Mouse (Mus musculus) liver, postnatal 0 days (tissue): ENCODE results near the gene Pacsin1. TPM values are rescaled to one million over a fixed set of nuclear protein-coding genes. Genes with fewer than 3 reads are reported as not detected.
"Not testable (repeated sequence)": the region's sequence is repeated elsewhere in the genome, so short reads cannot be mapped to it uniquely, and the experiment has no call there.

ENCODE experiments used
- ATAC-seq: fragments of 200-750 bp; cut with Nextera tagmentation; 2 replicates; pipeline ENCODE4 v1.8.0; 2017; ENCODE audit warnings: mild to moderate bottlenecking, moderate library complexity
- DNase-seq: peaks from one replicate; pipeline ENCODE4 v3.0.0-alpha.2; 2016
- H3K27ac ChIP-seq: fragments of 300-500 bp; sonication (generic); 2 replicates; pipeline ENCODE4 v1.5.1; 2014; ENCODE audit warnings: antibody characterized with exemption, moderate library complexity, mild to moderate bottlenecking, low read depth
- H3K27me3 ChIP-seq: fragments of 300-500 bp; sonication (generic); 2 replicates; pipeline ENCODE4 v1.6.1; 2014; ENCODE audit warnings: low read length, control low read depth, mixed read lengths; ENCODE audit not compliant: insufficient read depth
- H3K36me3 ChIP-seq: fragments of 300-500 bp; sonication (generic); replicated peaks from 2 replicates; pipeline ENCODE4 v1.6.1; 2014; ENCODE audit warnings: mild to moderate bottlenecking, control low read depth, low read length, moderate library complexity, mixed read lengths; ENCODE audit not compliant: insufficient read depth
- H3K4me1 ChIP-seq: fragments of 300-500 bp; sonication (generic); 2 replicates; pipeline ENCODE4 v1.6.1; 2014; ENCODE audit warnings: antibody characterized with exemption, mild to moderate bottlenecking, control low read depth; ENCODE audit not compliant: insufficient read depth
- H3K4me2 ChIP-seq: fragments of 300-500 bp; sonication (generic); 2 replicates; pipeline ENCODE4 v1.6.1; 2014; ENCODE audit warnings: low read depth, mild to moderate bottlenecking, low read length, moderate library complexity, mixed read lengths
- H3K4me3 ChIP-seq: fragments of 300-500 bp; sonication (generic); 2 replicates; pipeline ENCODE4 v1.5.1; 2014; ENCODE audit warnings: low read depth, low read length
- H3K9ac ChIP-seq: fragments of 300-500 bp; sonication (generic); replicated peaks from 2 replicates; pipeline ENCODE4 v1.6.1; 2014; ENCODE audit warnings: mild to moderate bottlenecking, moderate library complexity
- H3K9me3 ChIP-seq: fragments of 300-500 bp; sonication (generic); 2 replicates; pipeline ENCODE4 v1.6.1; 2016; ENCODE audit warnings: mild to moderate bottlenecking, control low read depth, low read length, mixed read lengths
- CTCF ChIP-seq: sonication (generic); IDR thresholded peaks from 2 replicates; pipeline ENCODE4 v1.5.1; 2016; ENCODE audit warnings: antibody characterized with exemption, low read depth
- EP300 ChIP-seq: IDR thresholded peaks from 2 replicates; pipeline ENCODE4 v1.6.1; 2016; ENCODE audit warnings: antibody characterized with exemption, low read depth, mild to moderate bottlenecking
- WGBS: fragments of 180-500 bp; shearing (Covaris S2); extraction: QIAGEN DNeasy Blood & Tissue Kit; methylation state at CpG from one replicate; pipeline ENCODE4 v1.1.7; 2014; ENCODE audit not compliant: insufficient replicate concordance; 5-methylcytosine and 5-hydroxymethylcytosine counted together
- polyA plus RNA-seq: library from polyadenylated mRNA; unstranded; fragments of >200 nt; fragmentation: Nextera tagmentation; extraction: Ambion mirVana; gene quantifications from 2 replicates; pipeline ENCODE4 v1.2.1, GENCODE M21; 2015

The Pacsin1 gene
- polyA plus RNA-seq, 1 experiment from 2014 or later, result 0.29 TPM

- ATAC-seq, result peak; percentile 16
- H3K9ac ChIP-seq, result peak within 1 kb of the TSS; percentile 88; the same call in 1 of the 2 replicates
- WGBS, result 60% methylated on average over 18 of the region's 18 CpGs
These were observed 18.9 kb upstream of the Pacsin1 start, which contains the start of gene Rps10 for GRCm38 (mm10) chr17:27636132-27637020. Gene Rps10 (minus strand): TSS chr17:27636669.

DNA sequence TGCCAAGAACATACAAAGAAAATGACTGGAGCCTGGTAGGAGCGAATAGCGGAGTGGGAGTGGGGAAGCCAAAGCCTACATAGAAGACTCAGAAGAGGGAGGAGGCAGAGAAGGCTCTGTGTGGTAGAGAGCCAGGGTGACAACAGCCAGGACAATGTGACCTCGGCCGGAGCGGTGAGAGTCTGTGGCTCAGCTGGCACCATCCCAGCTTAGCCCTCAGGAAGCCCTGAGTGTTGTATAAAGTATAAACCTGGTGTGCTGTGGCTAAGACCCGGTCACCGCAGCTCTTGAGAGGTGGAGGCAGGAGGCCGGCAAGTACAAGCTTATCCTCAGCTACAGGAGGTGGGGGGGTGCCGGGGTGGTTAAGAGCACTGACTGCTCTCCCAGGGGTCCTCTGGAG, 18.0 kb upstream of the Pacsin1 start:
- TF ChIP-seq EP300 (no peak), CTCF (no peak)
- WGBS, result 77% methylated on average over 9 of the region's 9 CpGs
- Histone ChIP-seq H3K27ac (peak overlapping the region; percentile 68; the same call in 1 of the 2 replicates), H3K9ac (no peak overlapping the region), H3K9me3 (no peaks in the 10 kb centered on the region), H3K27me3 (no peaks in the 10 kb centered on the region), H3K4me3 (no peak overlapping the region), H3K4me1 (peaks cover 19% of the 10 kb centered on the region), H3K36me3 (peaks cover 15% of the 10 kb centered on the region), H3K4me2 (no peak overlapping the region)
- DNase-seq (peak; percentile 44), ATAC-seq (no peak)

More at GRCm38 (mm10) chr17:27636132-27637020, 18.9 kb upstream of the Pacsin1 start, which contains the start of gene Rps10:
- Histone ChIP-seq H3K4me3 (peak within 1 kb of the TSS; percentile 85), H3K36me3 (peaks cover 24% of the 10 kb centered on the region), H3K4me2 (peak within 1 kb of the TSS; percentile 89), H3K4me1 (peaks cover 19% of the 10 kb centered on the region), H3K9me3 (no peaks in the 10 kb centered on the region), H3K27ac (peak within 1 kb of the TSS; percentile 68), H3K27me3 (no peaks in the 10 kb centered on the region)
- no peak for TF ChIP-seq EP300
- no peak for TF ChIP-seq CTCF
- DNase-seq, result peak; percentile 42

GRCm38 (mm10) chr17:27638921-27639332, 16.4 kb upstream of the Pacsin1 start:
- TF ChIP-seq CTCF, result peak; percentile 66
- TF ChIP-seq EP300, result no peak
- H3K27me3 ChIP-seq, result no peaks in the 10 kb centered on the region
- H3K36me3 ChIP-seq, result peaks cover under 1% of the 10 kb centered on the region; the same call in 1 of the 2 replicates
- H3K9me3 ChIP-seq, result no peaks in the 10 kb centered on the region
- H3K9ac ChIP-seq, result no peak overlapping the region
- no peak overlapping the region for H3K4me3 ChIP-seq
- no peak overlapping the region for H3K27ac ChIP-seq
- WGBS, result 80% methylated on average over 20 of the region's 20 CpGs
- ATAC-seq (no peak), DNase-seq (peak; percentile 52)
- peaks cover 10% of the 10 kb centered on the region for H3K4me1 ChIP-seq
- H3K4me2 ChIP-seq, result no peak overlapping the region

GRCm38 (mm10) chr17:27639851-27640250, 15.5 kb upstream of the Pacsin1 start:
- WGBS, result 80% methylated on average over 6 of the region's 6 CpGs
- H3K4me2 ChIP-seq, H3K36me3 ChIP-seq, ATAC-seq, DNase-seq, H3K9me3 ChIP-seq, H3K4me3 ChIP-seq, H3K4me1 ChIP-seq, H3K9ac ChIP-seq, H3K27me3 ChIP-seq, H3K27ac ChIP-seq: not testable (repeated sequence)
- TF ChIP-seq CTCF, result peak; percentile 21; the same call in 1 of the 2 replicates

GRCm38 (mm10) chr17:27642491-27643062, 12.7 kb upstream of the Pacsin1 start:
- Histone ChIP-seq H3K4me3 (no peak overlapping the region), H3K9me3 (no peaks in the 10 kb centered on the region), H3K27ac (no peak overlapping the region), H3K27me3 (no peaks in the 10 kb centered on the region), H3K36me3 (no peaks in the 10 kb centered on the region), H3K4me2 (no peak overlapping the region), H3K9ac (no peak overlapping the region), H3K4me1 (no peaks in the 10 kb centered on the region)
- WGBS, result 31% methylated on average over 12 of the region's 12 CpGs
- no peak for ATAC-seq
- TF ChIP-seq EP300 (no peak), CTCF (no peak)
- no peak for DNase-seq

GRCm38 (mm10) chr17:27643101-27643500, 12.2 kb upstream of the Pacsin1 start:
- H3K4me2 ChIP-seq, result no peak overlapping the region
- no peak overlapping the region for H3K4me3 ChIP-seq
- no peaks in the 10 kb centered on the region for H3K4me1 ChIP-seq
- no peaks in the 10 kb centered on the region for H3K27me3 ChIP-seq
- ATAC-seq, result no peak
- WGBS, result 15% methylated on average over 6 of the region's 6 CpGs
- TF ChIP-seq CTCF, result no peak
- TF ChIP-seq EP300, result no peak
- H3K36me3 ChIP-seq, result no peaks in the 10 kb centered on the region
- H3K9me3 ChIP-seq, result no peaks in the 10 kb centered on the region
- DNase-seq, result no peak
- no peak overlapping the region for H3K27ac ChIP-seq
- no peak overlapping the region for H3K9ac ChIP-seq
